Mouse (Mus musculus): ENCODE measurements around the gene Tmem106b. TPM values are rescaled to one million over a fixed set of nuclear protein-coding genes. Genes with fewer than 3 reads are reported as not detected.

Tmem106b gene
- total and polyA plus RNA-seq, 2 experiments from 2014 or later: 51.9 to 64.5 TPM

DNA sequence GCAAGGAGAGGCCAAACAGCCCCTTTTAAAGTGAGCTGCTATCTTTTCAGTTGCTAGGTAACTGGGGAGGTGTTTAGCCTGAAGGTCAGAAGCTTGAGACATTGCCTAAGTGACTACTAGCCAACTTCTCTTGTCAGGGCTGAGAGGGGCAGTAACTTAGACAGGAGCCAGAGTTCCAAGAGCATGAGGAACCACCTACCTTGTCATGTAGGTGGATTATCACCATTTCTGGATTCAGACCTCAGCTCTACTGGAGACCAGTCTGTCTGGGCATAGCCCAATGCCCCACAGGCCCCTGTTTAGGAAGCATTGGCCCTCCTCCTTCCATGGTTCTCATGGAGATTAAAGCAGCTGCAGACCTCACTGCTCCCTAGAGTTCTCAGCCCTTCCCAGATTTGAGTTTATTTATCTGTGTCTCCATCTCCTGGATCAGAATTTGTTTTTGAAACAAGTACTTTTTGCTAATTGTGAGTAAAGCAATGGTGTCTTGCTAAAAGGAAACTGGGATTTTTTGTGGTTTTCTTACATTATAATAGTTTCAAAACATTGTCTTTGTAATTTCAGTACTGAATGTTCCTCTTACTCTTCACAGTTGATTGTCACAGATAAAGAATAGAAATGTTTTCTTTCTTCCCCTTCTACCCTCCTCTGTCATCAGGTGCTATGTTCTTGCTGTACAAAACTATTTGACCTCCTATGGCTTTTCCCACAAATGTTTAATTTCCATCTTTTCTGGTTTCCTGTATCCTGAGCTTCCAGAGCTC, 8.1 kb upstream of the Tmem106b start:
- Histone ChIP-seq H3K36me3 (replicated peaks; ENCODE audit: control insufficient read depth, insufficient read depth, low read length) (no peaks in the 10 kb centered on the region), H3K4me1 (ENCODE audit: control insufficient read depth, insufficient read depth) (no peaks in the 10 kb centered on the region), H3K4me3 (ENCODE audit: low read depth, low read length) (no peak overlapping the region), H3K9ac (replicated peaks; ENCODE audit: low read depth, low read length) (no peak overlapping the region), H3K27ac (ENCODE audit: low read depth) (no peak overlapping the region), H3K27me3 (ENCODE audit: control insufficient read depth, insufficient read depth, low read length) (no peaks in the 10 kb centered on the region), H3K4me2 (ENCODE audit: low read depth, low read length) (no peak overlapping the region), H3K9me3 (replicated peaks; ENCODE audit: control insufficient read depth, low read length) (no peaks in the 10 kb centered on the region)
- no peak for TF ChIP-seq CTCF (IDR thresholded peaks at IDR 0.05; ENCODE audit: low read depth)
- DNase-seq (ENCODE audit: low spot score) (no peak), ATAC-seq (ENCODE audit: insufficient read depth, low read depth) (no peak)

DNA sequence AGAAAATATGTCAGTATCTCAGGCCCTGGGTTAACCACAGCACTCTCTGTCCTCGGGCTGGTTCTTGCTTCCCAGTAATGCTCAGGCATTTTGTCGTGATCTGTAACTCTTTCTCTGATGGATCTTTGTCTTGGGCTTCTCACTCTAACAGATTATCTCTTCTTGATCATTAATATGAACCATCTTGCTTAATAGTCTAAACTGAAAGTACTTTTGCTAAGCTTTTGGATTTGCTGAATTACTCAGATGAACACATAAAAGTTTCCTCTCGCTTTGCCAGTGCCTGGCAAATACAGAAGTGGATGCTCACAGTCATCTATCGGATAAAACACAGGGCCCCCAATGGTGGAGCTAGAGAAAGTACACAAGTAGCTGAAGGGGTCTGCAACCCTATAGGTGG, 7.5 kb upstream of the Tmem106b start:
- H3K4me2 ChIP-seq (ENCODE audit: low read depth, low read length): no peak overlapping the region
- H3K4me3 ChIP-seq (ENCODE audit: low read depth, low read length): no peak overlapping the region
- DNase-seq (ENCODE audit: low spot score) (no peak), ATAC-seq (ENCODE audit: insufficient read depth, low read depth) (no peak)
- TF ChIP-seq EP300 (IDR thresholded peaks at IDR 0.05; ENCODE audit: low read depth): no peak
- TF ChIP-seq CTCF (IDR thresholded peaks at IDR 0.05; ENCODE audit: low read depth): no peak
- H3K9me3 ChIP-seq (replicated peaks; ENCODE audit: control insufficient read depth, low read length): no peaks in the 10 kb centered on the region
- no peaks in the 10 kb centered on the region for H3K4me1 ChIP-seq (ENCODE audit: control insufficient read depth, insufficient read depth)
- no peaks in the 10 kb centered on the region for H3K27me3 ChIP-seq (ENCODE audit: control insufficient read depth, insufficient read depth, low read length)
- no peak overlapping the region for H3K9ac ChIP-seq (replicated peaks; ENCODE audit: low read depth, low read length)
- WGBS: 78% methylated on average over 4 of the region's 4 CpGs
- no peak overlapping the region for H3K27ac ChIP-seq (ENCODE audit: low read depth)
- no peaks in the 10 kb centered on the region for H3K36me3 ChIP-seq (replicated peaks; ENCODE audit: control insufficient read depth, insufficient read depth, low read length)

DNA sequence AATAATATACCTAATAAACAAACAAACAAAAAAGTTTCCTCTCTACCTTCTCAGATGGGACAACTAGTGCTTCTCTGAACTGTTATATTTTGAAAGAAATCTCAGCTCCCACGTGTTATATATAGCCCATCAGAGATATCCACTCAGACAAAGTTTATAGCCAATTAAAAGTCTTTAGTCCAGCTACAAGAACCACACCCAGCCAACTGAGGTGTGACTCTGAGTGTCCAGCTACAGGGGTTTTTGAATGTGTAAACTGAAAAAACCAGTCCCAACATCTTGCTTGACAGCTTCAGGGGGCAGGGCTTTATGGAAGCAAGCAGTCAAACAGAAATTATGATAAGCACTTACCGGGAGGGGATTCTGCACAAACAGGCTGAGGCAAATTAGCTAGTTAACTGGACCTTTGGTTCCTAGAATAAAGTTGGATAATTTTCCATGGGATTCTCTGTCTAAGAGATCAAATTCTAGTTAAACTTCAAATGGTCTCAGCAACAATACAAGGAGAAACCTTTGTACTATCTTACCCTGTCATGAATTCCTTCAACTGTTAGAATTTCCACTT, 6.8 kb upstream of the Tmem106b start:
- Histone ChIP-seq H3K4me3 (ENCODE audit: low read depth, low read length) (no peak overlapping the region), H3K4me1 (ENCODE audit: control insufficient read depth, insufficient read depth) (no peaks in the 10 kb centered on the region), H3K36me3 (replicated peaks; ENCODE audit: control insufficient read depth, insufficient read depth, low read length) (no peaks in the 10 kb centered on the region), H3K9me3 (replicated peaks; ENCODE audit: control insufficient read depth, low read length) (no peaks in the 10 kb centered on the region), H3K27me3 (ENCODE audit: control insufficient read depth, insufficient read depth, low read length) (no peaks in the 10 kb centered on the region), H3K27ac (ENCODE audit: low read depth) (no peak overlapping the region), H3K4me2 (ENCODE audit: low read depth, low read length) (no peak overlapping the region), H3K9ac (replicated peaks; ENCODE audit: low read depth, low read length) (no peak overlapping the region)
- TF ChIP-seq CTCF (IDR thresholded peaks at IDR 0.05; ENCODE audit: low read depth): no peak
- TF ChIP-seq EP300 (IDR thresholded peaks at IDR 0.05; ENCODE audit: low read depth): no peak
- 55% methylated on average over 2 of the region's 2 CpGs for WGBS
- no peak for DNase-seq (ENCODE audit: low spot score)
- no peak for ATAC-seq (ENCODE audit: insufficient read depth, low read depth)

DNA sequence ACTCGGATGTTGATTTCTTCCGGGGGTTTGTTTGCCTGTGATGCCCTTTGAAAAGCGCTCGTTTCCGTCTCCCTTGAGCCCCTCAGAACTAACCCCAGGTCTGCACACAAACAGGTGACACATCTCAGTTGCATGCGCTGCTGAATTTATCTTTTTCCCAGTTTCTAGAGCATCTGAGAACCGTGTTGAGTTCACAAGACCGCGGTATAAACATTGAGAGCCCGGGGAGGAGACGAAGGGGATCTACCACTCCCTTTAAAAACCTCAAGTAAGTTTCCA, 527 bp downstream of the Tmem106b start:
- Histone ChIP-seq H3K27me3 (ENCODE audit: control insufficient read depth, insufficient read depth, low read length) (no peaks in the 10 kb centered on the region), H3K9ac (replicated peaks; ENCODE audit: low read depth, low read length) (peak overlapping the region; percentile 96), H3K36me3 (replicated peaks; ENCODE audit: control insufficient read depth, insufficient read depth, low read length) (peaks cover 29% of the 10 kb centered on the region), H3K27ac (ENCODE audit: low read depth) (peak overlapping the region; percentile 98), H3K4me2 (ENCODE audit: low read depth, low read length) (peak overlapping the region; percentile 79), H3K9me3 (replicated peaks; ENCODE audit: control insufficient read depth, low read length) (no peaks in the 10 kb centered on the region), H3K4me1 (ENCODE audit: control insufficient read depth, insufficient read depth) (peaks cover 3% of the 10 kb centered on the region; the same call in 1 of the 2 replicates), H3K4me3 (ENCODE audit: low read depth, low read length) (peak overlapping the region; percentile 92)
- DNase-seq (ENCODE audit: low spot score) (no peak), ATAC-seq (ENCODE audit: insufficient read depth, low read depth) (no peak)
- TF ChIP-seq EP300 (IDR thresholded peaks at IDR 0.05; ENCODE audit: low read depth) (no peak), CTCF (IDR thresholded peaks at IDR 0.05; ENCODE audit: low read depth) (no peak)
- under 1% methylated on average over 11 of the region's 11 CpGs for WGBS

DNA sequence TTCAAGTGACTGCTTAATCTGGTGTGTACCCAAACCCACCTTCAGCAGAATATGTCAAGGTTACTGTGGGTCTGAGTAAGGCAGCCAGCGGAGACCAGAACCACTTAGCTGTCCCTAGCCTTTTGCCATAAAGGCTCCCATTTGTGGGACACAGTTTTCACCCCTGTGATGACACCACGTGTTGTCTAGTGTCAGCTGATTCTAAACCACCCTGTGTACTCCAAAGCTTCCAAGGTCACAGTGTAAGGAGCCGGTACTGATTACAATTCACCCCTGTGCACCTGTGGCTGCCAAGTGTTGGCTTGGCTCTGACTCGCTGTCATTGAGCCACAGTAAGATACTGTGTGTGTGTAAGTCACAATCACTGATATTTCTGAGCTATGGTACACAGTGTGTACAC, 926 bp downstream of the Tmem106b start:
- Histone ChIP-seq H3K4me2 (ENCODE audit: low read depth, low read length) (peak overlapping the region; percentile 79), H3K9me3 (replicated peaks; ENCODE audit: control insufficient read depth, low read length) (no peaks in the 10 kb centered on the region), H3K27me3 (ENCODE audit: control insufficient read depth, insufficient read depth, low read length) (no peaks in the 10 kb centered on the region), H3K4me1 (ENCODE audit: control insufficient read depth, insufficient read depth) (peaks cover 3% of the 10 kb centered on the region; the same call in 1 of the 2 replicates), H3K36me3 (replicated peaks; ENCODE audit: control insufficient read depth, insufficient read depth, low read length) (peaks cover 32% of the 10 kb centered on the region), H3K9ac (replicated peaks; ENCODE audit: low read depth, low read length) (peak overlapping the region; percentile 96), H3K27ac (ENCODE audit: low read depth) (peak overlapping the region; percentile 98), H3K4me3 (ENCODE audit: low read depth, low read length) (peak overlapping the region; percentile 92)
- DNase-seq (ENCODE audit: low spot score) (peak; percentile 26), ATAC-seq (ENCODE audit: insufficient read depth, low read depth) (peak; percentile 49)
- TF ChIP-seq CTCF (IDR thresholded peaks at IDR 0.05; ENCODE audit: low read depth): no peak
- no peak for TF ChIP-seq EP300 (IDR thresholded peaks at IDR 0.05; ENCODE audit: low read depth)
- WGBS: 23% methylated on average over 4 of the region's 4 CpGs

- WGBS: 93% methylated on average over 4 of the region's 4 CpGs
- Histone ChIP-seq H3K27ac (ENCODE audit: low read depth) (no peak overlapping the region), H3K4me3 (ENCODE audit: low read depth, low read length) (no peak overlapping the region), H3K36me3 (replicated peaks; ENCODE audit: control insufficient read depth, insufficient read depth, low read length) (peaks cover 53% of the 10 kb centered on the region), H3K4me2 (ENCODE audit: low read depth, low read length) (no peak overlapping the region), H3K27me3 (ENCODE audit: control insufficient read depth, insufficient read depth, low read length) (no peaks in the 10 kb centered on the region), H3K9me3 (replicated peaks; ENCODE audit: control insufficient read depth, low read length) (no peaks in the 10 kb centered on the region), H3K9ac (replicated peaks; ENCODE audit: low read depth, low read length) (no peak overlapping the region), H3K4me1 (ENCODE audit: control insufficient read depth, insufficient read depth) (peaks cover 3% of the 10 kb centered on the region; the same call in 1 of the 2 replicates)
- DNase-seq (ENCODE audit: low spot score): no peak
- no peak for ATAC-seq (ENCODE audit: insufficient read depth, low read depth)
- TF ChIP-seq EP300 (IDR thresholded peaks at IDR 0.05; ENCODE audit: low read depth): no peak
Measured at GRCm38 (mm10) chr6:13073036-13073435, 3.5 kb downstream of the Tmem106b start.
